Mouse (Mus musculus) E14TG2a.4 (cell line): Measurements from ENCODE around the gene Cdk5rap2.

Experiments
- CTCF ChIP-seq: conservative IDR thresholded peaks from 2 replicates; pipeline ENCODE4 v1.5.1; 2014; ENCODE audit warnings: low read length
- NANOG ChIP-seq: IDR thresholded peaks from 2 replicates; pipeline ENCODE4 v1.6.1; 2014; ENCODE audit warnings: borderline replicate concordance, low read length, mixed read lengths

DNA sequence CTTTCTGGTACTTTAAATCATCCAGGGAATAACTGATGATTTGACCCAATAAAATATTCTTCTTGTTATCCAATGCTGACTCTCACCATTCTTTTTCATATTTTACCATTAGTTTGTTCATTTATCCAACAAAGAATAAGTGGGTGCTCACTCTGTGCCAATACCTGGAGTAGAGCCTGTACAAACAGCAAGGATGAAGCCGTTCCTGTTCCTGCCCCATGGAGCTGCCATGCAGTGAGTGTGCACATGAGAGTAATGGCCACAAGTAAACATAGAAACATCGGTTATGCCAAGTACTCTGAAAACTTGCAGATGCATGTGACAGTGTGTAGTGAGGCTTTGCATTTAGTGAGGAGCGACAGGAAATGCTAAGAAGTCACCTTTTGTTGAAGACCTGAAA, 41.9 kb upstream of the Cdk5rap2 start:
- TF ChIP-seq CTCF (no peak), NANOG (no peak)
